Mouse (Mus musculus) intestine, embryonic 16.5 days (tissue): ENCODE data around the gene Ksr1. TPM values are rescaled to one million over a fixed set of nuclear protein-coding genes. Genes with fewer than 3 reads are reported as not detected.

Experiments
- ATAC-seq: fragments of 200-750 bp; cut with Nextera tagmentation; 2 replicates; pipeline ENCODE4 v1.8.0; 2017; ENCODE audit warnings: moderate TSS enrichment, moderate library complexity
- H3K27ac ChIP-seq: fragments of 300-500 bp; sonication (generic); 2 replicates; pipeline ENCODE4 v1.5.1; 2014; ENCODE audit warnings: mild to moderate bottlenecking, low read length
- H3K27me3 ChIP-seq: fragments of 300-500 bp; sonication (generic); replicated peaks from 2 replicates; pipeline ENCODE4 v1.6.1; 2014; ENCODE audit warnings: low read length, control low read depth, mixed read lengths; ENCODE audit not compliant: control insufficient read depth, insufficient read depth
- H3K36me3 ChIP-seq: fragments of 300-500 bp; sonication (generic); 2 replicates; pipeline ENCODE4 v1.6.1; 2014; ENCODE audit warnings: low read length, control low read depth; ENCODE audit not compliant: control insufficient read depth, insufficient read depth
- H3K4me1 ChIP-seq: fragments of 300-500 bp; sonication (generic); 2 replicates; pipeline ENCODE4 v1.6.1; 2014; ENCODE audit warnings: low read length, control low read depth, mixed read lengths; ENCODE audit not compliant: control insufficient read depth, insufficient read depth
- H3K4me2 ChIP-seq: fragments of 300-500 bp; sonication (generic); 2 replicates; pipeline ENCODE4 v1.6.1; 2014; ENCODE audit warnings: low read depth, low read length, control low read depth
- H3K4me3 ChIP-seq: fragments of 300-500 bp; sonication (generic); 2 replicates; pipeline ENCODE4 v1.5.1; 2014; ENCODE audit warnings: mild to moderate bottlenecking, low read length
- H3K9ac ChIP-seq: fragments of 300-500 bp; sonication (generic); 2 replicates; pipeline ENCODE4 v1.6.1; 2014; ENCODE audit warnings: low read depth, low read length
- H3K9me3 ChIP-seq: fragments of 300-500 bp; sonication (generic); 2 replicates; pipeline ENCODE4 v1.6.1; 2016; ENCODE audit warnings: low read length, control low read depth; ENCODE audit not compliant: control insufficient read depth
- WGBS: fragments of 180-500 bp; shearing (Covaris S2); extraction: QIAGEN DNeasy Blood & Tissue Kit; methylation state at CpG from one replicate; pipeline ENCODE4 v1.1.7; 2014; 5-methylcytosine and 5-hydroxymethylcytosine counted together
- polyA plus RNA-seq: library from polyadenylated mRNA; unstranded; fragments of >200 nt; fragmentation: Nextera tagmentation; extraction: Ambion mirVana; gene quantifications from 2 replicates; pipeline ENCODE4 v1.2.1, GENCODE M21; 2015

Gene Ksr1
- polyA plus RNA-seq, 1 experiment from 2014 or later = 4.1 TPM

- ATAC-seq = no peak; the same call in 1 of the 2 replicates
- H3K27ac ChIP-seq = no peak overlapping the region
- H3K4me1 ChIP-seq = peaks cover 37% of the 10 kb centered on the region
- H3K4me2 ChIP-seq = no peak overlapping the region
- no peaks in the 10 kb centered on the region for H3K9me3 ChIP-seq
- H3K27me3 ChIP-seq = no peaks in the 10 kb centered on the region
- H3K9ac ChIP-seq = 0 out of 2 replicates have a peak overlapping the region, but pooled peaks have one; percentile 4
- WGBS = 48% methylated on average over 5 of the region's 5 CpGs
- no peak overlapping the region for H3K4me3 ChIP-seq
- no peaks in the 10 kb centered on the region for H3K36me3 ChIP-seq
These were observed 27.3 kb downstream of the Ksr1 start for GRCm38 (mm10) chr11:79118918-79119377.

GRCm38 (mm10) chr11:79116665-79117064 is 29.5 kb downstream of the Ksr1 start:
- Histone ChIP-seq H3K4me2 (no peak overlapping the region), H3K27me3 (no peaks in the 10 kb centered on the region), H3K9ac (no peak overlapping the region), H3K36me3 (no peaks in the 10 kb centered on the region), H3K9me3 (no peaks in the 10 kb centered on the region), H3K27ac (no peak overlapping the region), H3K4me3 (no peak overlapping the region), H3K4me1 (peaks cover 47% of the 10 kb centered on the region)
- ATAC-seq = no peak
- WGBS = 45% methylated on average over 9 of the region's 9 CpGs

- Histone ChIP-seq H3K36me3 (no peaks in the 10 kb centered on the region), H3K4me1 (peaks cover 37% of the 10 kb centered on the region), H3K4me2 (no peak overlapping the region), H3K27ac (no peak overlapping the region), H3K27me3 (no peaks in the 10 kb centered on the region), H3K4me3 (no peak overlapping the region), H3K9me3 (no peaks in the 10 kb centered on the region), H3K9ac (no peak overlapping the region)
- WGBS = 81% methylated on average over 8 of the region's 8 CpGs
- ATAC-seq = no peak
These were observed 30.5 kb downstream of the Ksr1 start for GRCm38 (mm10) chr11:79115659-79116058.

GRCm38 (mm10) chr11:79114061-79114460 is 32.1 kb downstream of the Ksr1 start:
- Histone ChIP-seq H3K4me3 (no peak overlapping the region), H3K9me3 (no peaks in the 10 kb centered on the region), H3K9ac (no peak overlapping the region), H3K36me3 (no peaks in the 10 kb centered on the region), H3K27me3 (no peaks in the 10 kb centered on the region), H3K27ac (no peak overlapping the region), H3K4me1 (peaks cover 29% of the 10 kb centered on the region), H3K4me2 (no peak overlapping the region)
- WGBS = 63% methylated on average over 6 of the region's 6 CpGs
- ATAC-seq = no peak

GRCm38 (mm10) chr11:79113397-79113796 is 32.8 kb downstream of the Ksr1 start:
- no peaks in the 10 kb centered on the region for H3K36me3 ChIP-seq
- H3K27ac ChIP-seq = peak overlapping the region; percentile 86
- 80% methylated on average over 4 of the region's 4 CpGs for WGBS
- H3K4me3 ChIP-seq = peak overlapping the region; percentile 4; the same call in 1 of the 2 replicates
- peaks cover 23% of the 10 kb centered on the region for H3K4me1 ChIP-seq
- peak overlapping the region; percentile 44 for H3K4me2 ChIP-seq
- H3K9me3 ChIP-seq = no peaks in the 10 kb centered on the region
- ATAC-seq = no peak
- H3K9ac ChIP-seq = peak overlapping the region; percentile 27; the same call in 1 of the 2 replicates
- no peaks in the 10 kb centered on the region for H3K27me3 ChIP-seq

GRCm38 (mm10) chr11:79112559-79113302 is 33.5 kb downstream of the Ksr1 start:
- H3K9me3 ChIP-seq = no peaks in the 10 kb centered on the region
- peak overlapping the region; percentile 44 for H3K4me2 ChIP-seq
- WGBS = 54% methylated on average over 19 of the region's 19 CpGs
- peak overlapping the region; percentile 27; the same call in 1 of the 2 replicates for H3K9ac ChIP-seq
- H3K4me3 ChIP-seq = peak overlapping the region; percentile 4; the same call in 1 of the 2 replicates
- peak; percentile 96 for ATAC-seq
- H3K36me3 ChIP-seq = no peaks in the 10 kb centered on the region
- H3K4me1 ChIP-seq = peaks cover 20% of the 10 kb centered on the region
- no peaks in the 10 kb centered on the region for H3K27me3 ChIP-seq
- H3K27ac ChIP-seq = peak overlapping the region; percentile 86

GRCm38 (mm10) chr11:79111864-79112558 is 34.2 kb downstream of the Ksr1 start:
- 0 out of 2 replicates have a peak overlapping the region, but pooled peaks have one; percentile 3 for H3K9ac ChIP-seq
- WGBS = 68% methylated on average over 10 of the region's 10 CpGs
- peak overlapping the region; percentile 86 for H3K27ac ChIP-seq
- peaks cover 18% of the 10 kb centered on the region for H3K4me1 ChIP-seq
- H3K36me3 ChIP-seq = no peaks in the 10 kb centered on the region
- H3K4me3 ChIP-seq = no peak overlapping the region
- H3K4me2 ChIP-seq = peak overlapping the region; percentile 44
- H3K9me3 ChIP-seq = no peaks in the 10 kb centered on the region
- no peaks in the 10 kb centered on the region for H3K27me3 ChIP-seq
- peak; percentile 61 for ATAC-seq

GRCm38 (mm10) chr11:79110446-79110845 is 35.8 kb downstream of the Ksr1 start:
- H3K4me1 ChIP-seq = peaks cover 18% of the 10 kb centered on the region
- ATAC-seq = no peak
- H3K27me3 ChIP-seq = no peaks in the 10 kb centered on the region
- 68% methylated on average over 4 of the region's 4 CpGs for WGBS
- no peaks in the 10 kb centered on the region for H3K36me3 ChIP-seq
- no peak overlapping the region for H3K27ac ChIP-seq
- no peak overlapping the region for H3K4me3 ChIP-seq
- H3K9me3 ChIP-seq = no peaks in the 10 kb centered on the region
- H3K4me2 ChIP-seq = no peak overlapping the region
- H3K9ac ChIP-seq = no peak overlapping the region

GRCm38 (mm10) chr11:79107934-79108333 is 38.3 kb downstream of the Ksr1 start:
- 90% methylated on average over 11 of the region's 11 CpGs for WGBS
- no peaks in the 10 kb centered on the region for H3K27me3 ChIP-seq
- H3K9ac ChIP-seq = no peak overlapping the region
- H3K27ac ChIP-seq = no peak overlapping the region
- peaks cover 34% of the 10 kb centered on the region for H3K4me1 ChIP-seq
- H3K4me2 ChIP-seq = no peak overlapping the region
- H3K36me3 ChIP-seq = no peaks in the 10 kb centered on the region
- no peak overlapping the region for H3K4me3 ChIP-seq
- no peak for ATAC-seq
- no peaks in the 10 kb centered on the region for H3K9me3 ChIP-seq
